Mouse (Mus musculus): Measurements from ENCODE around the gene Med12l. TPM values are rescaled to one million over a fixed set of nuclear protein-coding genes. Genes with fewer than 3 reads are reported as not detected.
A peak's percentile ranks its signal among the peaks of the same experiment; 100 is the strongest.

The Med12l gene
- polyA plus RNA-seq, 1 experiment from 2014 or later: 3.6 TPM

GRCm38 (mm10) chr3:59204719-59205503, 199.3 kb downstream of the Med12l start:
- H3K4me2 ChIP-seq (replicated peaks): no peak overlapping the region
- no peaks in the 10 kb centered on the region for H3K9me3 ChIP-seq
- H3K4me1 ChIP-seq: no peaks in the 10 kb centered on the region
- H3K27me3 ChIP-seq: no peaks in the 10 kb centered on the region
- WGBS: 77% methylated on average over 11 of the region's 11 CpGs
- no peaks in the 10 kb centered on the region for H3K36me3 ChIP-seq
- no peak overlapping the region for H3K27ac ChIP-seq
- no peak overlapping the region for H3K4me3 ChIP-seq
- H3K9ac ChIP-seq: no peak overlapping the region
- no peak for ATAC-seq (ENCODE audit: insufficient number of reproducible peaks, insufficient read depth, low FRiP score, low TSS enrichment)

GRCm38 (mm10) chr3:59205941-59206340, 200.3 kb downstream of the Med12l start:
- H3K36me3 ChIP-seq: no peaks in the 10 kb centered on the region
- H3K4me2 ChIP-seq (replicated peaks): no peak overlapping the region
- H3K9me3 ChIP-seq: no peaks in the 10 kb centered on the region
- H3K4me3 ChIP-seq: no peak overlapping the region
- no peak for ATAC-seq (ENCODE audit: insufficient number of reproducible peaks, insufficient read depth, low FRiP score, low TSS enrichment)
- no peak overlapping the region for H3K9ac ChIP-seq
- WGBS: 70% methylated on average over 4 of the region's 4 CpGs
- H3K27me3 ChIP-seq: no peaks in the 10 kb centered on the region
- no peak overlapping the region for H3K27ac ChIP-seq
- H3K4me1 ChIP-seq: no peaks in the 10 kb centered on the region

- no peaks in the 10 kb centered on the region for H3K4me1 ChIP-seq
- WGBS: 62% methylated on average over 4 of the region's 4 CpGs
- H3K4me2 ChIP-seq (replicated peaks): no peak overlapping the region
- H3K27me3 ChIP-seq: no peaks in the 10 kb centered on the region
- no peaks in the 10 kb centered on the region for H3K9me3 ChIP-seq
- no peak overlapping the region for H3K4me3 ChIP-seq
- no peak overlapping the region for H3K9ac ChIP-seq
- no peaks in the 10 kb centered on the region for H3K36me3 ChIP-seq
- no peak overlapping the region for H3K27ac ChIP-seq
- 0 out of 2 replicates have a peak, but pooled peaks have one; percentile 35 for ATAC-seq (ENCODE audit: insufficient number of reproducible peaks, insufficient read depth, low FRiP score, low TSS enrichment)
Observed at GRCm38 (mm10) chr3:59208650-59209548, 203.3 kb downstream of the Med12l start.

GRCm38 (mm10) chr3:59210089-59210488, 204.5 kb downstream of the Med12l start:
- Histone ChIP-seq H3K9me3 (no peaks in the 10 kb centered on the region), H3K27me3 (no peaks in the 10 kb centered on the region), H3K4me3 (no peak overlapping the region), H3K27ac (no peak overlapping the region), H3K4me2 (replicated peaks) (no peak overlapping the region), H3K4me1 (no peaks in the 10 kb centered on the region), H3K9ac (no peak overlapping the region), H3K36me3 (no peaks in the 10 kb centered on the region)
- WGBS: 72% methylated on average over 8 of the region's 8 CpGs
- no peak for ATAC-seq (ENCODE audit: insufficient number of reproducible peaks, insufficient read depth, low FRiP score, low TSS enrichment)

GRCm38 (mm10) chr3:59210727-59211126, 205.1 kb downstream of the Med12l start, which contains the start of gene P2ry13:
TSS of gene P2ry13 (minus strand) at chr3:59210882.
- H3K9ac ChIP-seq: no peak within 1 kb of the TSS
- no peaks in the 10 kb centered on the region for H3K36me3 ChIP-seq
- ATAC-seq (ENCODE audit: insufficient number of reproducible peaks, insufficient read depth, low FRiP score, low TSS enrichment): no peak
- H3K4me2 ChIP-seq (replicated peaks): no peak within 1 kb of the TSS
- H3K27ac ChIP-seq: no peak within 1 kb of the TSS
- no peaks in the 10 kb centered on the region for H3K4me1 ChIP-seq
- H3K27me3 ChIP-seq: no peaks in the 10 kb centered on the region
- no peaks in the 10 kb centered on the region for H3K9me3 ChIP-seq
- 87% methylated on average over 6 of the region's 6 CpGs for WGBS
- no peak within 1 kb of the TSS for H3K4me3 ChIP-seq

- no peak overlapping the region for H3K4me2 ChIP-seq (replicated peaks)
- H3K4me1 ChIP-seq: no peaks in the 10 kb centered on the region
- H3K36me3 ChIP-seq: no peaks in the 10 kb centered on the region
- no peak overlapping the region for H3K4me3 ChIP-seq
- no peak overlapping the region for H3K27ac ChIP-seq
- H3K9me3 ChIP-seq: no peaks in the 10 kb centered on the region
- no peak for ATAC-seq (ENCODE audit: insufficient number of reproducible peaks, insufficient read depth, low FRiP score, low TSS enrichment)
- WGBS: 85% methylated on average over 8 of the region's 8 CpGs
- H3K9ac ChIP-seq: no peak overlapping the region
- no peaks in the 10 kb centered on the region for H3K27me3 ChIP-seq
Observed at GRCm38 (mm10) chr3:59211784-59212183, 206.2 kb downstream of the Med12l start.

- no peaks in the 10 kb centered on the region for H3K4me1 ChIP-seq
Observed at GRCm38 (mm10) chr3:59212404-59212803, 206.8 kb downstream of the Med12l start.

GRCm38 (mm10) chr3:59217211-59217610, 211.6 kb downstream of the Med12l start:
- no peak overlapping the region for H3K27ac ChIP-seq
- H3K9ac ChIP-seq: no peak overlapping the region
- H3K9me3 ChIP-seq: no peaks in the 10 kb centered on the region
- H3K27me3 ChIP-seq: no peaks in the 10 kb centered on the region
- ATAC-seq (ENCODE audit: insufficient number of reproducible peaks, insufficient read depth, low FRiP score, low TSS enrichment): no peak
- no peaks in the 10 kb centered on the region for H3K36me3 ChIP-seq
- WGBS: 93% methylated on average over 10 of the region's 10 CpGs
- H3K4me2 ChIP-seq (replicated peaks): no peak overlapping the region
- no peak overlapping the region for H3K4me3 ChIP-seq
- no peaks in the 10 kb centered on the region for H3K4me1 ChIP-seq

More at GRCm38 (mm10) chr3:59212404-59212803, 206.8 kb downstream of the Med12l start:
- no peak for ATAC-seq (ENCODE audit: insufficient number of reproducible peaks, insufficient read depth, low FRiP score, low TSS enrichment)
- Histone ChIP-seq H3K9me3 (no peaks in the 10 kb centered on the region), H3K27me3 (no peaks in the 10 kb centered on the region), H3K4me3 (no peak overlapping the region), H3K36me3 (no peaks in the 10 kb centered on the region), H3K27ac (no peak overlapping the region), H3K4me2 (replicated peaks) (no peak overlapping the region), H3K9ac (no peak overlapping the region)

- no peak overlapping the region for H3K27ac ChIP-seq
- WGBS: 78% methylated on average over 2 of the region's 2 CpGs
- H3K27me3 ChIP-seq: no peaks in the 10 kb centered on the region
- H3K9me3 ChIP-seq: no peaks in the 10 kb centered on the region
- no peak overlapping the region for H3K9ac ChIP-seq
- no peaks in the 10 kb centered on the region for H3K36me3 ChIP-seq
- ATAC-seq (ENCODE audit: insufficient number of reproducible peaks, insufficient read depth, low FRiP score, low TSS enrichment): no peak
- H3K4me2 ChIP-seq (replicated peaks): no peak overlapping the region
- H3K4me3 ChIP-seq: no peak overlapping the region
- H3K4me1 ChIP-seq: no peaks in the 10 kb centered on the region
Observed at GRCm38 (mm10) chr3:59219326-59219725, 213.7 kb downstream of the Med12l start.

GRCm38 (mm10) chr3:59222303-59222702, 216.7 kb downstream of the Med12l start:
- Histone ChIP-seq H3K27ac (no peak overlapping the region), H3K4me1 (no peaks in the 10 kb centered on the region), H3K4me2 (replicated peaks) (no peak overlapping the region), H3K4me3 (no peak overlapping the region), H3K36me3 (no peaks in the 10 kb centered on the region), H3K9ac (no peak overlapping the region), H3K9me3 (no peaks in the 10 kb centered on the region), H3K27me3 (no peaks in the 10 kb centered on the region)
- 95% methylated on average over 2 of the region's 2 CpGs for WGBS
- ATAC-seq (ENCODE audit: insufficient number of reproducible peaks, insufficient read depth, low FRiP score, low TSS enrichment): no peak

GRCm38 (mm10) chr3:59225411-59225810, 219.8 kb downstream of the Med12l start:
- no peaks in the 10 kb centered on the region for H3K9me3 ChIP-seq
- no peak overlapping the region for H3K4me3 ChIP-seq
- H3K9ac ChIP-seq: no peak overlapping the region
- no peak overlapping the region for H3K4me2 ChIP-seq (replicated peaks)
- H3K27ac ChIP-seq: no peak overlapping the region
- no peaks in the 10 kb centered on the region for H3K36me3 ChIP-seq
- no peaks in the 10 kb centered on the region for H3K27me3 ChIP-seq
- ATAC-seq (ENCODE audit: insufficient number of reproducible peaks, insufficient read depth, low FRiP score, low TSS enrichment): no peak
- no peaks in the 10 kb centered on the region for H3K4me1 ChIP-seq

GRCm38 (mm10) chr3:59227696-59228095, 222.1 kb downstream of the Med12l start:
- Histone ChIP-seq H3K4me3 (no peak overlapping the region), H3K9me3 (no peaks in the 10 kb centered on the region), H3K4me2 (replicated peaks) (no peak overlapping the region), H3K27me3 (no peaks in the 10 kb centered on the region), H3K27ac (no peak overlapping the region), H3K36me3 (no peaks in the 10 kb centered on the region), H3K4me1 (no peaks in the 10 kb centered on the region), H3K9ac (no peak overlapping the region)
- ATAC-seq (ENCODE audit: insufficient number of reproducible peaks, insufficient read depth, low FRiP score, low TSS enrichment): no peak
- 98% methylated on average over 9 of the region's 9 CpGs for WGBS
